Mouse (Mus musculus) testis, postnatal 14 days (tissue): ENCODE measurements at regions not wholly inside any gene's neighbourhood (a gene's known extent, or its start where the extent isn't known, plus 50 kb on each side); places are given as distances from the start of the nearest gene placed in this dataset.
"Not testable (repeated sequence)": the region's sequence is repeated elsewhere in the genome, so short reads cannot be mapped to it uniquely, and the experiment has no call there.

Source experiments
- DNase-seq: peaks from one replicate; pipeline ENCODE4 v3.0.0; 2021; ENCODE audit warnings: low spot score

DNA sequence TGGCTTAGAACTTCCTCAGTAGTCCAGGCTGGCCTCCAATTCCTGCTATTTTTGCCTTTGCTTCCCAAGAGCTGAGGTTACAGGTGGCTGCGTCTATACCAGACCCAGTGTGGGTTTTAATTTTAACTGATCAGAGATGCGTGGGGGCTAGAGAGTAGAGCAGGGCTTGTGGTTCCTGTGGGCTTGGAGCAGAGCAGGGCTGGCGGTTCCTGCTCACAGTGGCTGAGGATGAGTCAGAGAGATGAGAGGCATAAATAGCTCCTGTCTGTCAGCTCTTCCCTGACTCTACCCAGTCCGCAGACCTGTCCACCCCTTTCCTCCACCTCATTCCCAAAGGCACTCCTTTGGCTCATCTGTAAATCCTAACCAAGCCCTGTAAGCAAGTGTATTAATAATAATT is 304.8 kb downstream of the Abcc12 start:
- no peak for DNase-seq

DNA sequence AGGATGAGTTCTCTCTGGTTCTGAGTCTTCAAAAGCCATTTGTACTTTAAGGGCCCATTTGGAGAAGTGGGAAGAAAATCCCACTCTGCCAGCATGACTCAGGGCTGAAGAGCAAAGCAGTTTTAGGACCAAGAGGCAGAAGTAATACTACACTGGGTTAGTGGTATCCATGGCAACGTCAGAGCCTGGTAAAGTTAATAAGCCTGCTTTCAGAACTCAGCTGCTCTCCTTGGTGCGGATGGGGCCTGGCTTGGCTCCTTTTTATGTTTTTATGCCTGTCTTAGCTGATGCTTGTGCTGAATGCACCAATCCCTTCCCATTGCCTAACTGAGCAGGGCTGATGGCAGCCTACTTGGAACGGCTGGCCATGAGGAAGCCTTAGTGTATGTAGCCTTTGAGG is 306.7 kb downstream of the Abcc12 start:
- DNase-seq: no peak

DNA sequence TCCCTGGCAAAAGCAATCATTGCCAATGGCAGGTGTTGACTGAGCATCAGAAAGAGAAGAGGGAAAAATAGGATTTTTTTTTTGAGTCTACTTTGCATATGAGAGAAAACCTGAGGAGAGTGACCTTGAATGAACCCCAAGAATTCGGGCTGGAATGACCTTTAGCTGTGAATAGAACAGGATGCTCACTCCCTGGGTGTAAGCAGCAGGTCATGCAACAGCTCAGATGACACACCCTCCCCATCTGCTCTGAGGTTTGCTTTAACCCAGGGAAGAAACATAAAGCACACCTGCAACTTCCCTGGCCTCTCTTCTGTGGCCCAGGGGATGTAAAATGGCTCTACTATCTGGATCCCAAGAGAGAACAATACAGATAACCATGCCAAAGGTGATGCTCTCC is 307.9 kb downstream of the Abcc12 start:
- no peak for DNase-seq

- DNase-seq: no peak
These were observed 309.0 kb downstream of the Abcc12 start for GRCm38 (mm10) chr8:86271477-86271876.

GRCm38 (mm10) chr8:86258011-86258410 is 322.5 kb downstream of the Abcc12 start:
- DNase-seq: no peak

- DNase-seq: no peak
These were observed 325.1 kb downstream of the Abcc12 start for GRCm38 (mm10) chr8:86255431-86255830.

DNA sequence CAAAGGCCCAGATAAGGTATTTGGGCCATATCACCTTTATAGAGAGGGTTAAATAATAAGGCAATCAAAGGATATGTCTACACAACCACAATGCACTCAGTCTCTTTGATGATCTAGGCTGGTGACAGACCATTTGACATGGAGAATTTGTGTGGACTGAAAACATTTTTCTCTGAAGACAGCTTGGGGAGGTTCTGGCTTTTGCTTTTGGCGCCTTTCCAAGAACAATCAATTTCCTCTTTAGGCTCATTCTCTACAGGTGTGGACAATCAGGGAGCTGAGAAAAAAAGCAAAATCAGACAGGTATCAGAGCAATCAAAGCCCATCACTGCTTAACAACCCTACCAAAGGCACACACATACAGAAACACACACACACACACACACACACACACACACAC is 325.8 kb downstream of the Abcc12 start:
- no peak for DNase-seq

GRCm38 (mm10) chr8:86252696-86253355 is 327.7 kb downstream of the Abcc12 start:
- DNase-seq: no peak

DNA sequence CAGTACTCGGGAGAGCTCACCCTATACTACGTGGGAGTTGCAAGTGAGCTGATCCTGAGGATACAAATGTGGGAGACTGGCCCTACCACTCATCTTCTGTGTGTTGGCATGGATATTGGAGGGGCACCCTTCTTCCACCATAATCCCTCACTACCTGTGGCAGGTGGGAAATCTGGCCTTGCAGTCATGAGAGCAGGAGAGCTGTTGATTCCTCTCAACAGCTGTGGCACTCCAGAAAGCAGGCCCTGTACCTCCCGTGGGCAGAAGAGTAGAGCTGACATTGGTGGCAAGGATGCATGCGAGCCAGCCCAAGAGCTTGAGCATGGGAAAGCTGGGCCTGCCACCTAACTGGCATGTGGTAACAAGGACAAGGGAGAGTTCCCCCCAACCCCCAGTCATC is 345.8 kb downstream of the Abcc12 start:
- no peak for DNase-seq

GRCm38 (mm10) chr8:86231994-86232393 is 348.5 kb downstream of the Abcc12 start:
- DNase-seq: not testable (repeated sequence)

DNA sequence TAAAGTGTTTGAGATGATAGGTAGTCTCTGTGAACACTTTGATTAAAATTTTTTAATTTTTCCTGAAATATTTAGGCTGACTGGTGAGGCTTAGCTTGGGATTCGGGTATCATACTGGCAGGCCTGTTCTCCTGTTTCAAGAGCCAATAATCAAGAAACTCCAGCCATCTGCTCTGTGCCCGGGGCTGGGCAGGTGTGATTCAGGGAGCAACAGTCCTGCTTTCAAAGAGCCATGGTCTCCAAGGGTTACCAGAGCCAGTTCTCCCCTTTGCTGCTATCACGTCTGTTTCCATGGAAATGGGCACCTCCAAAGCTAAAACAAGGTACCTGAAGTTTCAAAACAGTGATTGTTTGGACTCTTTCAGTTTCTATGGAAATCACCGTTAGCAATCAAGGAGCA is 355.6 kb downstream of the Abcc12 start:
- no peak for DNase-seq

- DNase-seq: no peak
These were observed 357.8 kb downstream of the Abcc12 start for GRCm38 (mm10) chr8:86222715-86223114.

GRCm38 (mm10) chr8:86222228-86222627 is 358.3 kb downstream of the Abcc12 start:
- DNase-seq: no peak

GRCm38 (mm10) chr8:86214399-86214798 is 366.1 kb downstream of the Abcc12 start:
- DNase-seq: no peak

DNA sequence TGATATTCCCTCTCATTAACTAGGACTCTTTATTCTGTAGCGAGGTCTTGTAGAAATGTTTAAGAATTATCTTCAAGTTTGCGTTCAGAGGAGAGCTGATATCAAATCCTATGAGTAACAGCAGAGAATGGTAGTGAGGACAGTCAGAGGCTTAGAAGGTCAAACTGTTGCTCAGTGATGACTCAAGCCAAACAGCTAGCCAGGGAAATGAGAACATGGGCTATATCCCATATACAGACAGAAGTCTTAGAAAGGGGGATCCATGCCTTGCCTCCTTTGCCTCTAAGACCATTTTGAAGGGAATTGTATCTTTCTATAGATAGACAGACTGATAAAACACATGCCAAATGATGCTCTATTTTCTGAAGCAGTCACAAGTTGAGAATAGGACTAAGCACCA is 368.0 kb downstream of the Abcc12 start:
- DNase-seq: no peak

DNA sequence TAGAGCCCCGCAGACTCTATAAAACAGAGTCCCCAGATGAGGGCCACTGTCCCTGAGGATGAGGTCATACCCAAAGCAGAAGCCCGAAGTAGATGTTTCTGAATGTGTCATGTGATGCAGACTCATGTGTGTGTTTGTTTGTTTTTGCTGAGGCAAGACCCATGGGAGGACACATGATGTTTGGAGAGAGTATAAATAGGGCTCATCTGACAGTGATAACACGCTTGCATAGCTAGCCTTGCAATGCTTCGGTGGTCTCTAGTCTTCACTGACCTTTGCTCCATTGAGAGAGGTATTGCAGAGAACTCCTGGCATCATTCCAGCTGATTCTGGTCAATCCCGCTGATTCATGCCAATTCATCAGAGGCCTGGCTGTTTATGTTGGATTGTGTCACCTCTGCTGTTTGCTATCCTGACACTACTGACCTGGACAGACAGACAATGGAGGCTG is 368.1 kb downstream of the Phkb start:
- no peak for DNase-seq

GRCm38 (mm10) chr8:86204421-86205229 is 363.9 kb downstream of the Phkb start:
- no peak for DNase-seq

DNA sequence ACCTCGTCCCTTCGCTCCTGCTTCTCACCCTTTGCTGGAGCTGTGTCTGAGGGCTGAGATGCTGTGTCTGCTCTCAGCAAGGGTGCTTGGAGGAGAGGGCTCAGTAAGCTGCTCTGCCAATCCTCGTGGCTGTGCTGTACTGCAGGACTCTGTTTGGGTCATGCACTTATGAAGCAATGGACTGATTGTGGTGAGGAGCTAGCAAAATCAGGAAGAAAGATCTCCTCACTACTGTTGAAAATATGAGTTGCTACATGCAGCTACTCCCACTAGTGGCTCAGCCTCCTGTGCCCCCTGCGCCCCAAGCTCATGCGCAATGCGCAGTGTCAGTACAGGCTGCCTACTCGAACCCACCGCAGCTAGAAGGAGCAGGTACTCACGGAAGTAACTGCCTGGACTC is 362.3 kb downstream of the Phkb start:
- DNase-seq: no peak

- no peak for DNase-seq
These were observed 361.1 kb downstream of the Phkb start for GRCm38 (mm10) chr8:86201830-86202229.

DNA sequence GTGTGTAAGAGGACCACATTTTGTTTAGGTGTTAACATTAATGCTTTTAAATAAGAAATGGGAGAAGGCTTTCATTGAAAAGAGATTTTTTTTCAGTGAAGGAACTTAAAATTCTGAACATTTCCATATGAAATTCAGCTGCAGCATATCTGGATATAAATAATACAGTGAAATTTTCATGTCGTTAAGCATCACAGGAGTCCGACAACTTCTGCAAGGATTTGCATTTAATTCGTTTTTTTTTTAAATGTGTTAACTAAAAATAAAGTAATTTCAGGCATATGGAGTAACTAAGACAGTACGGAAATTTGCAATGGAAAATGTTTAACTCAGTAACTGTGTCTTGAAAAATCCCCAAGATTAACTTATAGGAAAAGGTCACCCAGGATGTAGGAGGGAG is 351.5 kb downstream of the Phkb start:
- no peak for DNase-seq

DNA sequence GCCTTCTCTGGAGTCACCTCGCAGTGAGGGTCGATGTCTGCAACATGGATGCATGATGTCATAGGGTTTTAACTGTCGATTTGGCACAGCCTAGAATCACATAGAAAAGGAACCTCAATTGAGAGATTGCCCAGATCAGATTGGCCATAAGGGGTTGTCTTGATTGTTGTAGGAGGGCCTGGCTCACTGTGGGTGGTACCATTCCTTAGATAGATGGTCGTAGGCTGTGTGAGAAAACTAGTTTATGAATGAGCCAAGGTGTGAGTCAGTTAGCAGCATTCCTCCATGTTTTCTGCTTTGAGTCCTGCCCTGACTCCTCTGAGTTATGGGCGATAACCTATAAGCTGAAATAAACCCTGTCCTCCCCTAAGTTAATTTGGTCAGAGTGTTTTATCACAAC is 343.9 kb downstream of the Phkb start:
- DNase-seq: no peak

GRCm38 (mm10) chr8:86180793-86181192 is 340.0 kb downstream of the Phkb start:
- no peak for DNase-seq

- no peak for DNase-seq
These were observed 329.3 kb downstream of the Phkb start for GRCm38 (mm10) chr8:86170091-86170490.

DNA sequence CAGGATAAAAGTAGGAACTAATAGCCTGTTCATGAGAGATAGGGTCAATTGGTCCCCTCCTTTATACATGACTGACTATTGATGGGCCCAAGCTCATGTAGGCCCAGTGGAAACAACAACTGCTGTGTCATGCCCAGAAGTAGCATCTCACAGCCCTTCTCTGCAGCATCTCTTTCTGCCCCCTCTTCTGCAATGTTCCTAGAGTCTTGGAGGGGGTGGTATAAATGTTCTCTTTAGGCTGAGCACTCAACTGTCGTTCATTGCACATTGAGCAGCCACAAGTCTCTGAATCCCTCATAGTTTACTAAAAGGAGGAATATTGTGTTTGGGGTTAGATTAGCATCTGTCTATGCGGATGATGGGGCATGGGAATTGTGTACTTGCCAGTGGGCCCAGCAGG is 324.1 kb downstream of the Phkb start:
- no peak for DNase-seq
